ENCODE assay signal across 12 mouse cellular contexts in the genomic region with DNA sequence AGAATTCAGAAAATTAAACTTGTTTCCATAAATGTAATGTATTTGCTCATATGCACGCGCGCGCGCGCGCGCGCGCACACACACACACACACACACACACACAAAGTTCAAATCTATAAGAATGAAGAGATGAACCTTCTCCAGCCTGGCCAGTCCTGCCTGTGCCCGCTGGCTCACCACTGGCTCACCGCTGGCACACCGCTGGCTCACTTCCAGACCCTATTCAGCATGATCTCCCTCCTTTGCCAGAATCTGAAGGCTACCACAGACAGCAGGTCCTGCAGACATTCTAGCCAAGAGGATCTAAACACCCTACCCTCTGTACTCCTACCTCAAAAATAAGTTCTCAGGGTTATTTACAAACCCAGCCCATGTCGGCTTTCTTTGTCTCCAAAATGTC.
DNase-seq lines count a peak whose midpoint lies in the region; ATAC-seq lines count a peak whose summit lies in the region.
"Had no signal": no experiment of that assay in that cellular context is flagged by ENCODE, and none has a peak within 500 bp of the region (broad histone marks: within the 10 kb centered on the region; RNA-seq: fewer than 3 reads in every experiment).

No protein-coding gene starts in this region.

- no peaks in the 10 kb centered on the region for H3K9me3 ChIP-seq in forebrain, embryonic 14.5 days (replicated peaks; ENCODE audit: control insufficient read depth, low read length)
- no peaks in the 10 kb centered on the region for H3K9me3 ChIP-seq in forebrain, embryonic 11.5 days (ENCODE audit: control insufficient read depth, low read length)
- no peaks in the 10 kb centered on the region for H3K9me3 ChIP-seq in hindbrain, embryonic 15.5 days
- no peaks in the 10 kb centered on the region for H3K9me3 ChIP-seq in hindbrain, embryonic 11.5 days (ENCODE audit: control insufficient read depth, low read length)
- H3K9me3 ChIP-seq: kidney, embryonic 15.5 days; limb, embryonic 15.5 days; lung, embryonic 15.5 days had no signal

- 0 out of 2 replicates have a peak overlapping the region, but pooled peaks have one; percentile 25 for H3K4me3 ChIP-seq in forebrain, embryonic 14.5 days (ENCODE audit: low read depth, low read length)
- no peak overlapping the region for H3K4me3 ChIP-seq in forebrain, embryonic 11.5 days (ENCODE audit: low read depth, low read length)
- no peak overlapping the region for H3K4me3 ChIP-seq in hindbrain, embryonic 15.5 days
- no peak overlapping the region for H3K4me3 ChIP-seq in hindbrain, embryonic 11.5 days (ENCODE audit: low read depth, low read length)

- no peak overlapping the region for H3K9ac ChIP-seq in forebrain, embryonic 14.5 days (ENCODE audit: low read length)
- H3K9ac ChIP-seq in forebrain, embryonic 11.5 days (ENCODE audit: low read length), result no peak overlapping the region
- H3K9ac ChIP-seq in hindbrain, embryonic 15.5 days, result no peak overlapping the region
- no peak overlapping the region for H3K9ac ChIP-seq in hindbrain, embryonic 11.5 days (ENCODE audit: low read depth, low read length)
- H3K9ac ChIP-seq: kidney, embryonic 15.5 days; limb, embryonic 15.5 days had no signal

- peaks cover 3% of the 10 kb centered on the region; the same call in 1 of the 2 replicates for H3K27me3 ChIP-seq in forebrain, embryonic 14.5 days (replicated peaks; ENCODE audit: control insufficient read depth, insufficient read depth, low read length)
- H3K27me3 ChIP-seq in forebrain, embryonic 11.5 days (ENCODE audit: control insufficient read depth, insufficient read depth, low read length), result peaks cover 5% of the 10 kb centered on the region; the same call in 1 of the 2 replicates
- H3K27me3 ChIP-seq in hindbrain, embryonic 15.5 days, result peaks cover 11% of the 10 kb centered on the region; the same call in 1 of the 2 replicates
- H3K27me3 ChIP-seq in hindbrain, embryonic 11.5 days (ENCODE audit: control insufficient read depth, insufficient read depth, low read length), result no peaks in the 10 kb centered on the region

- no peaks in the 10 kb centered on the region for H3K36me3 ChIP-seq in forebrain, embryonic 14.5 days (ENCODE audit: control insufficient read depth, insufficient read depth, low read length)
- no peaks in the 10 kb centered on the region for H3K36me3 ChIP-seq in forebrain, embryonic 11.5 days (ENCODE audit: control insufficient read depth, insufficient read depth, low read length)
- H3K36me3 ChIP-seq in hindbrain, embryonic 15.5 days, result no peaks in the 10 kb centered on the region
- no peaks in the 10 kb centered on the region for H3K36me3 ChIP-seq in hindbrain, embryonic 11.5 days (ENCODE audit: control insufficient read depth, insufficient read depth, low read length)
- H3K36me3 ChIP-seq: kidney, embryonic 15.5 days; limb, embryonic 15.5 days; lung, embryonic 15.5 days had no signal

- ATAC-seq in forebrain, embryonic 14.5 days, result no peak
- ATAC-seq in forebrain, embryonic 11.5 days (replicated peaks; ENCODE audit: low FRiP score), result no peak
- ATAC-seq in hindbrain, embryonic 15.5 days (ENCODE audit: low FRiP score, low read depth), result no peak
- no peak for ATAC-seq in hindbrain, embryonic 11.5 days (ENCODE audit: low FRiP score)
- ATAC-seq: forebrain, postnatal 0 days had no signal

- no peak overlapping the region for H3K4me2 ChIP-seq in forebrain, embryonic 14.5 days (ENCODE audit: low read length)
- no peak overlapping the region for H3K4me2 ChIP-seq in forebrain, embryonic 11.5 days (ENCODE audit: low read depth, low read length, severe bottlenecking)
- peak overlapping the region; percentile 66 for H3K4me2 ChIP-seq in hindbrain, embryonic 15.5 days
- no peak overlapping the region for H3K4me2 ChIP-seq in hindbrain, embryonic 11.5 days (replicated peaks; ENCODE audit: low read depth, low read length)

- DNase-seq in forebrain, embryonic 14.5 days (ENCODE audit: low spot score), result no peak
- DNase-seq in forebrain, embryonic 11.5 days (ENCODE audit: low spot score), result no peak
- no peak for DNase-seq in hindbrain, embryonic 11.5 days (ENCODE audit: low spot score)
- peak; percentile 65 for DNase-seq in 416B (ENCODE audit: low read depth)
- DNase-seq in Muller cell, postnatal 12 days (ENCODE audit: inconsistent ontology term), result peak; percentile 37
- DNase-seq in layer of hippocampus, adult 9-11 months, result no peak
- no peak for DNase-seq in kidney, adult 11 months

- no peak overlapping the region for H3K27ac ChIP-seq in forebrain, embryonic 14.5 days (ENCODE audit: low read depth, low read length)
- H3K27ac ChIP-seq in forebrain, embryonic 11.5 days (ENCODE audit: low read depth, low read length), result no peak overlapping the region
- no peak overlapping the region for H3K27ac ChIP-seq in hindbrain, embryonic 15.5 days (replicated peaks)
- no peak overlapping the region for H3K27ac ChIP-seq in hindbrain, embryonic 11.5 days (ENCODE audit: low read depth, low read length)
- H3K27ac ChIP-seq: kidney, embryonic 15.5 days; limb, embryonic 15.5 days; lung, embryonic 15.5 days had no signal

- H3K4me1 ChIP-seq in forebrain, embryonic 14.5 days (ENCODE audit: control insufficient read depth, insufficient read depth, low read length), result peaks cover 8% of the 10 kb centered on the region
- H3K4me1 ChIP-seq in forebrain, embryonic 11.5 days (replicated peaks; ENCODE audit: control insufficient read depth, insufficient read depth, low read length), result no peaks in the 10 kb centered on the region; the same call in 1 of the 2 replicates
- H3K4me1 ChIP-seq in hindbrain, embryonic 15.5 days (replicated peaks), result peaks cover 12% of the 10 kb centered on the region
- H3K4me1 ChIP-seq in hindbrain, embryonic 11.5 days (replicated peaks; ENCODE audit: control insufficient read depth, insufficient read depth, low read length), result no peaks in the 10 kb centered on the region; the same call in 1 of the 2 replicates
- H3K4me1 ChIP-seq: limb, embryonic 15.5 days had no signal

- 72% methylated on average over 14 of the region's 14 CpGs for WGBS in forebrain, embryonic 14.5 days
- 77% methylated on average over 14 of the region's 14 CpGs for WGBS in forebrain, embryonic 11.5 days
- 61% methylated on average over 14 of the region's 14 CpGs for WGBS in hindbrain, embryonic 15.5 days
- 73% methylated on average over 14 of the region's 14 CpGs for WGBS in hindbrain, embryonic 11.5 days

Comparison
In these comparisons a context has a peak if more than half of its experiments do, and no peak if none do; other contexts are left out.
1. DNase-seq: peak in 416B (single experiment) and Muller cell, postnatal 12 days (single experiment); none in forebrain, embryonic 14.5 days (single experiment), forebrain, embryonic 11.5 days (single experiment), hindbrain, embryonic 11.5 days (single experiment), layer of hippocampus, adult 9-11 months (single experiment) and kidney, adult 11 months (single experiment).